Mouse (Mus musculus) liver, adult (tissue): Measurements from ENCODE around the gene Zfp444.

Experiments used
- GATA4 ChIP-seq: IDR thresholded peaks from 2 replicates; pipeline ENCODE4 v1.6.1; 2014; ENCODE audit warnings: mild to moderate bottlenecking, low read length; ENCODE audit not compliant: insufficient replicate concordance

Gene Zfp444

DNA sequence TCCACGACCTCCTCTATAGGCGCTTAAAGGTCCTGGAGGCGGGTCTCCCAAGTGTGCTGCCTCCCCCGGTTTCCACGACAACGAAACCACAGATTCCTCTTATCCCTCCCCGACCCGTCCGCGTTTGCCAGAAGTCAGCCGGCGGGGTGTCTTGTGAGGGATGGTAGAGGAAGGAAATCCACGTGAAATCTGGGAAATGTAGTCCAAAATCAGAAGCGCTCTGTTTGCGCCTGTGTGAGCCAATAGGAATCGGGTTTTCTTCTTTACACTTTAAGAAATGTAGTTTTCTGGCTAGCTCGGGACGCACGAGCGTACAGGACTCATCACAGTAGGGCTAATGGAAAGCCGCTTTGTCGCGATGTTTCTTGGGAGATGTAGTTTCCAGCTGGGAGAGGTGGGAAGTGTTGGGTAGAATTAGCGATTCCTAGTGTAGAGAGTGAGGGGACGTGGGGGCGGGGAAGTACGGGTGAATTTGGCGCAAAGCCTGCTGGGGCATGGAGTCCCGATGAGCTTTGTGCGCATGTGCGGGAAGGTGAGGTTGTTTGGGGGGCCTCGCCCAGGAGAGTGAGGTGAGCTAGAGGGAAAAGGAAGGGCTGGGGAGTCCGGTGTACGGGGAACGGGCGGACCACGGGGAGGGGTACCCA, at the start of gene Zfp444:
Gene Zfp444 (plus strand): TSS at position 221 of the 644 bp plus-strand sequence.
- TF ChIP-seq GATA4 = no peak

DNA sequence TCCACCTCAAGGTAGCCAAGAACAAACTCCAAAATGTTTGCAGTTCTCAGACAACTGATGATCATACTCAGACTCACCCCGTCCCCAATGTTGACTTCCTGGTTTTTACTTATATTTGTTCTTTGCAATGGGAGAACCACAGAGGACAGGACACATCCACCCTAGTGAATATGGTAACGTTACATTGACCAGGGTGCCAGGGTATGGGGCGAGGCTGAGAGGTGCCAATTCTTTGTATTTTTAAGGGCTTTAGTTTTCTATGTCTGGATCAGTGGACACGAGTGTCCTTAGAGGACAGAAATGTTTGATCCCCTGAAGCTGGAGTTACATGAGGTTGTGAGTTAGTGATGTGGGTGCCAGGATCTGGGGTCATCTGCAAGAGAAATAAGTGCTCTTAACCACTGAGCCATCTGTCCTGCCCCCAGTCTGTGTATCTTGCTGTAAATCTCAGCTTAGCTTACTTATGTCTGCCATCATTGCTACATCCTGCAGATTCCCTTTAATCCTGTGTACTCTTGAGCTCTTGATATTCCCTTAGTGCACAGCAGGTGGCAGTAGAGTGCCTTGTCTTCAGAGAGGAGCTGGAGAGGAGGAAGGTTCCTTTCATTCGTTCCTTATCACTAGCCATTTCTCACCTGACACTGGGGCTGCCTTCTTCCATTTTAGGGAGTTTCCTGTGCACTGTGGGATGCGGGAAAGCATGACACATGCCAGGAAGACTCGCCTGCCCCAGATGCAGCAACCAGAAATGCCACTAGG, 45.2 kb upstream of the Zfp444 start:
- peak; percentile 65; the same call in 1 of the 2 replicates for TF ChIP-seq GATA4

DNA sequence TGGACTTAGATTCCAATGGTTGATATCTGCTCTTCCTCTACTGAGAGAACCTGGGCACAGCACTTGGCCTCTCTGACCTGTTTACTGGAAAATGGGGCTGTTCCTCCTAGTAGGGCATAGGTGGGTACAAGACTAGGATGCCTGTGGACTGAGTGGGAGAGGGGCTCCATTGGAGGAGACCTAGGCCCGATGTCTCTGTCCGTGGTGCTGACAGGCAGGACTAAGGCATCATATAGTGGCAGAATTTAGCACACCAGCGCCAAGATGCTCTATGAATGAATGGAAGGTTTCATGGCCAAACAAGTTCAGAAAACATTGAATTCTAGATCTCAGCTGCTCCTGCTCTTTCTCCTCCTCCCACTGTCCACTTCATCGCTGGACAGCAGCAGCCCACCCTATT, 41.7 kb upstream of the Zfp444 start:
- TF ChIP-seq GATA4 = no peak

DNA sequence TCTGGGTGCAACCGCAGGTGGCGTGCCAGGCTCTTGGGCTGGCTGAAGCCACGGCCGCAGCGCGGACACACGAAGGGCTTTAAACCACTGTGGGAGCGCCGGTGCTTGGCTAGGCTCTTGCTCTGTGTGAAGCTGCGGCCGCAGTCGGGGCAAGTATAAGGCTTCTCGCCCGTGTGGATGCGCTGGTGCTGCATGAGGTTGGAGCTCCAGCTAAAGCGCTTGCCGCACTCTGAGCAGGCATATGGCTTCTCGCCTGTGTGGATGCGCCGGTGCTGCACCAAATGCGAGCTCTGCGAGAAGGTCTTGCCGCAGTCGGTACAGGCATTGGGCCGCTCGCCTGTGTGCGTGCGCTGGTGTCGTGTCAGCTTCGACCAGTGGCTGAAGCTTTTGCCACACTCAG, 39.4 kb upstream of the Zfp444 start:
- TF ChIP-seq GATA4 = no peak

DNA sequence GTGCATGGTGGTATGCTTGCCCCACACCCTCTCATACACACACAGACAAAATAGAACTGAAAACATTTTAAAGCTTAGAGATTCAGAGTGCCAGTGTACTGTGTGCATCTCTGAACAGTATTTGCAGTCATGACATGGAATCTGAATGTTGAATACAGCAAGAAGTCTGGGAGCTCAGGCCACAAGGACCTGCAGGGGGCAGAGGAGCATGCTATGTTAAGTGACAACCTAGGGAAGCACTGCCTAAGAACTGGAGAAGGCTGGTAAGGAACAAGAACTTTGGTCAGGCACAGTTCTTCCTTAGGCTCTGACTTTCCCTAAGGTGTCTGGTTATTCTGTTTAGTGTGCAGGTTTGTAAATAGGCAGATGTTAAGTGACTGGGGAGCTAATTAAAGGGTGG, 35.5 kb upstream of the Zfp444 start:
- no peak for TF ChIP-seq GATA4

DNA sequence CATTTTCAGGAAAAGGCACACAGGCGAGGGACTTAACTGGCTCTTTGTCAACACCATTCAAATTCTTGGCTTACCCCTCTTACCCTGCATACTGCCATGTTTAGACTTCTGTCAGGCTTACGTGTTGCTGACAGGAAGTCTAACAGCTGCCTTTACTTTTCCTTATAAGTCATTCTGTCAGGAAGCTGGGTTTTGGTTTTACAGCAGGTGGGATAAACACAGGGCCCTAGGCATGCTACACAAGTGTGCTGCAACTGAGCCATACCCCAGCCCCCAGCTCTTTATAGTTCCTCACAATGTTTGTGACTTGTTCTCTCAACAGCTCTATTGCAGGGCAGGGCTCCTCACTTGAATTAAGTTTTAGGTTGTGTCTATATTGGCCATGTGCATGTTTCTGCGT, 32.7 kb upstream of the Zfp444 start:
- no peak for TF ChIP-seq GATA4

DNA sequence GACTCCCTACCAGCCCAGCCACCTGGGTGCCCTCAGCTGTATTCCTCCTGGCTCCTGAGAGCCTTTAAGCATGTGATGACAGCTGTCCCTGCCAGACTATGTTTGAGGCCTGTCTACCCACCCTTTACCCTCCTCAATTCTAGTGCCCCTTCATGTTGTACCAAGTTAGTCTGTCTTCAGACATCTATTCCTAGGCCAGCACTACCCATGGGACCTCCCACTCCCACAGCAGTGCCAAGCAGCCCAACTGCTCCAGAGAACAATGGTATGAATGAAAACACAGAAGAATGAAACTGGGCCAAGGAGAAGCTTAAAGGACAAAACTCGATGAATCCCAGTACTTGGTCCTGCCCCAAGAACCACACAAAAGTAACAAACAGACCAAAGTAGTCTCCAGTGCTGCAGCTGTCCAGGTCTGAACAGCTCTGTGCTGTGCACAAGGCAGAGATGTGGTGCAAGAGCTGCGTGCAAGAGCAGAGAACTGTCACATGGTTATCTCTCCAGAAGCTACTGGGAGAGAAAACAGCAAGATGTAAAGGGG, 28.0 kb upstream of the Zfp444 start:
- TF ChIP-seq GATA4 = no peak

DNA sequence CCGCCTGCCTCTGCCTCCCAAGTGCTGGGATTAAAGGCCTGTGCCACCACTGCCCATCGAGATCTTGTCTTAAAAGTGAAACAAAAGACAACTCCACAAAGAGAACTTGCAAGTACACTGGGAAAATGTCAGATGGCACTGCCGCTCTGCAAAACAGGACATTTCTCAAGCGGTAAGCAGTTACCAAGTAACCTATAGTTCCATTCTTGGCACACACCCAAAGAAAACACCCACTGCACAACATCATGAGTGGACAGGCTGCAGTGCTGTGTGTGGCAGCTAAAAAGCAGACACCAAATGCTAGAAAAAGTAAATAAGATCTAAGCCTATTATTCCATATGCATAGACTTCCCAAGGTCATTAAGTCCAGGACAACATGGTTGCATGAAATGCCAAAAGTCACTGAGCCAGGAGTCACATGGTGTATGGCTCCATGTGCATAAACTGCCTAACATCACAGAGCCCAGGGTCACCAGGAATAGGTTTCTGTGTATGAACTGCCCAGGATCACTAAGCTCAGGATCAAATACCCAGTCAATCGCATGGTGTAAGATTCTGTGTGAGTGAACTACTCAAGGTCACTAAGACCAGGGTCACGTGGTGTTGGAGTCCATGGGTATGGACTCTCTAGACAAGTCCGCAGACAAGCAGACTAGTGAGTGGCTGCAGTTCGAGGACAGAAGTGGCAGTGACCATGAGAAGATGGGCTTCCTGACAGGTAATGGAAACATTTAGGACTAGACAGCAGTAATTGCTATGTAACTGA, 26.4 kb upstream of the Zfp444 start:
- TF ChIP-seq GATA4 = no peak

DNA sequence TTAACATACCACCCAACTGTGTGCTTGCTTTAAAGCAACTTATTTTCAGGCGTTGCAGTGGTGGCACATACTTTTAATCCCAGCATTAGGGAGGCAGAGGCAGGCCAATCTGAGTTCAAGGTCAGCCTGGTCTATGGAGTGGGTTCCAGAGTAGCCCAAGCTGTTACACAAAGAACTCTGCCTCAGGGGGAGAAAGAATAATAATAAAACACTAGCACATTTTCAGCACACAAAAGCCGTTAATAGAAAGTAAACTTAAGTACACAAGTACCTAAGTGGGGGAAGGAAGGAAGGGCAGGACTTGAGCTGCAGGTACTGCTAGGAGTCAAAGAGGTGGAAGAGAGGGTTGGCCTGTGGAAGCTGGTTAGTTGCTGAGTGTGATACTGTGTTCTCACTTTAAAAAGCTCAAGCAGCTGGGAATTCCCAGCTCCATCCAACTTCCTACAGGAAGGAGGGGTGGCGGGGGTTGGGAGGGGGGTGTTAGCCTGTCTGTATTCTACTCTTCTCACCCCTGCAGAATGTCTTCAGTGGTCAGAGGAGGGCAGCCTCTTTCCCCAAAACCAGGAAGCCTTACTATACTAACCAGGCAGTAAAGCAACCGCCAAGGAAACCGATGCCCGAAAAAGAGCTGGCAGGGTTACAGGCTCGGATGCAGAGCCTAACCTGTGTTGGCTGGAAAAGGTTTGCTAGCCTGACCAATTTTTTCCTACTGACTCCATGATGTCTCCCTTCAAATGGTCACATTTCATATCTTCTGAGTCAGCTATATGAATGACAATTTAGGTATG, 25.6 kb upstream of the Zfp444 start:
- no peak for TF ChIP-seq GATA4

DNA sequence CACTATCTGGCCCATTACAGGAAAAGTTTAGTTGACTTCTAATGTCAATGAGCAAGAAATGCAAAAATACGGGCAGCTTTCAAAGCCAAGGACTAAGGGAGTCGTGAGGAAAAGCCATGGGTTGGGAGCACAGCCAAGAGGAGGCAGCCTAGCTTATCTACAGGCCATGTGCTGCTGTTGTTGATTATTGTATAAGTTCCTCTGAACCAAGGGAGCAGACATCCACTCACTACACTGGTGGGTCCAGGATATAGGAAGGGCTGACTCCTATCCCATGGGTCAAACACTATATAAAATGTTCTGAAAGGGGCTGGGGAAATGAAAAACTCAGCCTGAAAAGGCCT, 25.1 kb upstream of the Zfp444 start:
- TF ChIP-seq GATA4 = peak; percentile 79; the same call in 1 of the 2 replicates

DNA sequence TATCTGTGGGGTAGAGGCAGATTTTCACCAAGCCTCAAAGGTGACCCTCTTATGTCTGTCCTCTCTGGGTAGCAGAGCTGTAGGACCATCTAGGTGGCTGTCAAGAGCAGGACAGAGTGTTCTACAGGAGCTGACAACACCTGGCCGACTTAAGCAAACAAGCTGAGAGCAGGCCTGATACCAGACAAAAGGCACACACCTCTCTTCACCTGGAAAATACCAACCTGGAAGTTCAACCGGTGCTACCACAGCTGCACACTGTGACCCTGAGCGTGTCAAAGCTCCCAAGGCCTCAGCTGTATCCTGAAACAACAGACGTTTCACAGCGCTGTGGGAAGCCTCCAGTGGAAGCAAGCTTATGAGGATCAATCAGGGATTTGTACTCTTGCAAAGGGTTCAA, 24.3 kb upstream of the Zfp444 start:
- no peak for TF ChIP-seq GATA4

DNA sequence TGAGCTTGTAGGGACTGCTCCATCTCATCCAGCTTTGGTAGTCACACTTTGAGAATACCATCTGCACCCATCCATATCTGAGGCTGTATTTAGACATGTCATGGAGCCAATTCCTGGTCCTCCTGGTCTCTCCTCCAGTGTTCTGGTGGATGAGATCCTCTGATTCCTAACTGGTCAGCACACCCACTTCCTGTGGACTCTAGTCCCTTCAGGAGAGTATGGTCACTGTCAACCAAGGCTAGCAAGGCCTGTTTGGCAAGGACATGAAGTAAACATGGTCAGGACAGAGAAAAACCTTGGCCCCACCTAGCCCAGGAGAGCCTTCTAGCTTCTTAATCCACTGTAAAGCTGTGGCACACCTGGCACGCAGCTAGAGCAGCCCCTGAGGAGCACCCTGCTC, 20.8 kb upstream of the Zfp444 start:
- no peak for TF ChIP-seq GATA4

DNA sequence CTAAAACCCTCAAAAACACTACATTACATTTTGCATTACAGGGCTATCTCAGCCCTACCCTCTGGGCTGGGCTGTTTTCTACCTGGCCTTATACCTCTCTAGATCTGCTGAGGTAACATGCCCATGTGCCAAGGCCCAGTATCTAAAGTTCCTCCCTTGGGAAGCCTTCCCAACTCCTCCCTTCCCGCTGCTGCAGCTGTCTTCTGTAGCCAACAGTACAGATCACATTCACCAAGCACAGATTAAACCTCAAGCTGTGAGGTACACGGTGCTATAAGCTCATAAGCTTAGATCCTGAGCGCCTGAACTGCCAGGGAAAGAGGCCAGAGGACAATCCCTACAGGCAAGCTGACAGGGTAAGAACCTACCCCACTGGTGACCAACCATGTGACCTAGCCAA, 20.0 kb upstream of the Zfp444 start:
- TF ChIP-seq GATA4 = no peak

DNA sequence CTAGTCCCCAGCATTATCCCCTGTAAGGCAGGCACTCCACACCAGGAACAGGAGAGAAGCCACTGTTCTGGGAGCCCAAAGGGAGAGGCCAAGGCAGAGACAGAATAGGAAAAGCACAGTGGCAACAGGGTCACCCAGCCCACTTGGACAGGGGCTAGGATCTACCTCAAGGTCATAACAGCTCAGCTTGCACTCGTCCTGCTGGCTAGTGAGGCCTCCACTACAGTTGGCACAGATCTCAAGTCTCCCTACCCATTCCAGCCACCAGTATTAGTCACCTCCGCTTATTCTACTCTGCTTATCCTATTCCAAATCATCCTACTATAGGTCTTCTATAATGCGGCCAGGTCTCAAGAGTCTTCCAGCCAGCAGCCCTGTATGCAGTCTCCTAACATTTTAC, 18.9 kb upstream of the Zfp444 start:
- TF ChIP-seq GATA4 = no peak

DNA sequence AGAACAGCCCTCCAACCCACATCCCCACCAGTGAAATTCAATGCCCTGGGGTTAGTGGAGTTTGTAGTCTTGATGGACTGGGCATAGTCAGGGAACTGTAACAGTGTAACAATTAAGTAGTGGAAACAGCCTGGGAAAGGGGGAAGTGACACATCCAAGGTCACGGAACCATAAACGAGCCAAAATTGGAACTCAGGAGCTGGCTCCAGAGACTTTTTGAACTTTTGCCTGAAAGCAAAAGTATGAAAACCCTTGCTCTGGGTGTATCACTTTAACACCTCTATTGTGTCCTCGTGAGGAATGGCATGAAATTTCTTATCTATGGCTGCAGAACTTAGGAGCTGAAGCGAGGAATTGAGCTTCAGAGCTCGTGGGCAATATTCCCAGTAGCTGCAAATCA, 17.9 kb upstream of the Zfp444 start:
- no peak for TF ChIP-seq GATA4
